Mouse (Mus musculus): ENCODE measurements at regions not wholly inside any gene's neighbourhood (a gene's known extent, or its start where the extent isn't known, plus 50 kb on each side); places are given as distances from the start of the nearest gene placed in this dataset.

DNA sequence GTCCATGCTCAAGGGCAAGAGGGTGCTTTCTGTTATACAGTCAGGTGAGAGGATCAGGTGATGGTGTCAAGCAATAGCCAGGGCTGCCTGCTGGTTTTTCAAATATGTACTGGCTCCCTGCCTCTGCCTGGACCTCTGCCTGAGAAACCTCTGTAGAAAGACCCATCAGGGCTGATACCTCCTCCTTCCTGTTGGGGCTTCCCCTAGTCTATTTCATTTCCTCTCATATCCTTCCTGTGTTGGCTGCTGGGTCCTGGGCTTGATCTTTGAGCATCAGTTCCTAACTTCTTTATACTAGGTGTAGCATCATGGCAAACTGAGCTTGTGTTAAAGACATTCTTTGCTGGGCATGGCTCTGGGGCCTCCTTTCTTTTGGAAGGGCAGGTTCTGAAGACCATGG is 89.5 kb downstream of the Tmem38b start:
- no peak for DNase-seq

- DNase-seq, result peak in 1 of 2 experiments; percentile 9
Measured at GRCm38 (mm10) chr4:53919188-53919587, 93.3 kb downstream of the Tmem38b start.

DNA sequence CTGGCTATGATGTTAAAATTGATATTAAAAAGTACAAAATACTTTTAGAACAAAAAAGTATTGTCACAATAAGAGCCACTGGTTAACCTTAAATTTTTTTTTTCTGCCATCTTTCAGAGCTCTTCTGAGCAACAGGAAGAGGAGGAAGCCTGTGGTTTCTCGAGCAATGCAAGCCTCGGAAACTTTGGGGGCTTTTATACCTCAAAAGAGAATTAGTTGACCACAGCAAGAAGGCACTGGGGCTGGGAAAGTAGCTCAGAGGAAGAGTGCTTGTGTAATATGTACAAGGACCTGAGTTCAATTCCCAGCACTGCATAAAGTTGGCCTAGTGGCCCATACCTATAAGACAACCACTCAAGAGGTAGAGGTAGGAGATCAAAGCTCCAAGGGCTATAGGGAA is 94.7 kb downstream of the Tmem38b start:
- no peak for DNase-seq

DNA sequence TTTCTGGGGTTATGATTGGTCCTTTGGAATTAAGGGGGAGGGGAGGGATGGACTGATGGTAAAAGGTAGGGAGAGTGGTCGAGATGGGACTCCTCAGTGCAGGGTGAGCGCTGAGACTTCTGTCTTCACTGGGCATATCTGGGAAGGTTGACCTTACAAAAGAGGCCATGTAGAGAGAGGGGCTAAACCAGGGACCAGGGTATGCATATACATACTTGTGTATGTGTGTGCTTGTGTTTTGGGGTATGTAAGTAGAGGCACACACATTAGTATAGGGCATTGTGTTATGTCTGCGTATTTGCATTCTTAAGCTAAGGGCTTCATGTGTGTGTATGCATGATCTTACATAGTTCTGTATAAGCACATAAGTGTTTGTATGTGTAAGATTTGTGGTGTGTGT is 105.2 kb downstream of the Tmem38b start:
- no peak for DNase-seq

DNA sequence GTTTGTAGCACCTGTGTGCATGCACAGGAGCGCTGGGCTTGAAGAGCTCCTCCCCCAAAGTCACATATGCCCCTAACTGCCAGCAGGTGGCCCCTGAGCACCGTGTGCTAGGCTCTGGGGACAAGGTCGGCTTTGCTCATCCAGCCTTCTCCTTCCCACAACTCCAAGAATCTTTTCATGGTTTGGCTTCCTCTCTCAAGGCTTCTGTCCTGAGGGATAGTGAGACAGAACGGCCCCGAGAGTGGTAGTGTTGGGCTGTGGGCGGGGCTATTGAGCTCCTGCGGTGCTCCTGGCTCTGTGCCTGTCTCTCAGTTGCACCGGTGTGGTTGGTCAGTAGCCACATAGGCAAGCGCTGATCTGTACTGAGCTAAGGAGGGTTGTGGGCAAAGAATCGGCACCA is 105.7 kb downstream of the Tmem38b start:
- peak; percentile 2 to 13 for DNase-seq

DNA sequence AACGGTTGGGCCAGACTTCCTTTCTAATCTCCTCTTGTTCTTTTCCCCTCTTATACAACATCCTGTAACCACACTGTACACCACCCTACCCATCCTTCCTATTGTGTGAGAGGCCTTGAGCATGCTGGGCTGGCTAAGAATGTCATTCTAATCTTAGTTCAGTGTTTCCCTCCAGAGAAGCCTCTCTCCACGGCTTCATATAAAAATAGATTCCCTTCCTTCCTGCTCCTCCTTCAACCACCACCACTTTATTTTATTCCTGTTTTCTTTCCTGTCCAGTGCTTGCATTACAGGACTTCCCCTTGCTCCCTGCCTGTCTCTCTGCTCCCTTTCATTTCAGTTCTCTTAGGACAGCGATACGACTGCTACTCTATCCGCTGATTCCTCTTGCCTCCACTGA is 109.5 kb downstream of the Tmem38b start:
- no peak for DNase-seq

DNA sequence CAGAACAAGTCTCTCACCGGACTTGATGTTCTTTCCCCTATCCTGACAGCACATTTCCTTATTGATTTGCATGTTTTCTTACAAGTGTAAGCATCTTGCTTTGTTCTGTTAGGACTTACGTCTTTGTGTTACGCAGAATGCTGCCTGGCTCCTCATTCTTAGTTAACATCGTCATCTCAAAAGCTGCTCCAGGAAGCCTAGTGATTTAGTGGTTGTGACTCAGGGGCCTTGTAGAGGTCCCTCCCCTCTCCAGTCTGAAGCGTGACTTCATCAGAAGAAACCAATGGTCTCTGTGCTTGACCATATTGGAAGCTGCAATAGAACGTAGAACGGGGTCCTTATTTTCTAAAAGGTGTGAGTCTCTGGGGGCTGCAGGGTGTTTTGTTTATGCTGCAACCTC is 122.9 kb downstream of the Tmem38b start:
- no peak for DNase-seq

- DNase-seq, result no peak
Measured at GRCm38 (mm10) chr4:53949164-53949563, 123.3 kb downstream of the Tmem38b start.

DNA sequence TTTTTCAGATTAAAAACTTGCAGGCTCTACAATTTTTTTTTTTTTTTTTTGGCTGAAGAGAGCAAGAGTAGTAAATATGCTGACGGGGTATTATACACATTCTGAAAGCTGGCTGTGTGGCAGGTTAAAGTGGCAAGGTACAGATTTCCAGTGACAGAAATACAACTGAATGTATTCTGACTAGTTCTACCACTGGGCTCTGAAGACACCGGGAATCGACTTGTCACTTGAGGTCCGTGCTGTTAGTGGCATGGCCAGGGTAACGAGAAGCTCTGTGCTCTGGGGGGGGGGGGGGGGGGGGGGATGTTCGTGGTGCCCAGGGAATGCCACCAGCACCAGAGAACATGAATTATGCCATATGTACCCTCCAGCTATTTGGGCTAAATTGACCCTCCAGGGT is 124.7 kb downstream of the Tmem38b start:
- DNase-seq, result no peak

DNA sequence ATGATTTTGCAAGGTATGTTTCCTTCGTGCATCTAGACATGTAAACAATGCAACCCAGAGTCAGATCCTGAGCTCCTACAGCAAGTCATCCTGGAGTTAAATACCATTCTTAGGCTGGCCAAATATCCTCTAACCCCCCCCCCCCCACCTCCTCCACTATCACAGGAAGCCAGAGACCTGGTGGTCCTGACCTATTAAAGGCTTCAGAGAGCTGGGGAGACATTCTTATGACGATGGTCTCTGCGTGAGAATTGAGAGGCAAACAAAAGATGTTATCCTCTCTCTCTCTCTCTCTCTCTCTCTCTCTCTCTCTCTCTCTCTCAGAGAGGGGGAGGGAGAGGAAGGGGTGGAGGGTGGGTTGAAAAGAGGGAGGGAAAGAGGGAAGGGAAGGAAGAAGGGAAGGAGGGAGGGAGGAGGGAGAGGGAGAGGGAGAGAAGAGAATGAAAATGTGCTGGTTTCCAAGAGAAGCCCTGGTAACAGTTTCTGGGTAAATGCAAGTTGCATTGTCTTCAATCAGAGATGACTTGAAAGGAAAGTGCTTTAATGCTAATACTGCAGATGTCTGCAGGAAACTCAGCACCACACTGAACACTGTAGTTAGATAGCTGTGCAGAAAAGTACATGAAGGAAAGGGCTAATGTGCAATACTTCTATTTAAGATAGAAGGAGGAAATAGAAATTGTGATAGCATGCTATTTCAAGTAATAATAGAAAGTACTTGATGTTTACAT is 125.3 kb downstream of the Tmem38b start:
- no peak for DNase-seq

DNA sequence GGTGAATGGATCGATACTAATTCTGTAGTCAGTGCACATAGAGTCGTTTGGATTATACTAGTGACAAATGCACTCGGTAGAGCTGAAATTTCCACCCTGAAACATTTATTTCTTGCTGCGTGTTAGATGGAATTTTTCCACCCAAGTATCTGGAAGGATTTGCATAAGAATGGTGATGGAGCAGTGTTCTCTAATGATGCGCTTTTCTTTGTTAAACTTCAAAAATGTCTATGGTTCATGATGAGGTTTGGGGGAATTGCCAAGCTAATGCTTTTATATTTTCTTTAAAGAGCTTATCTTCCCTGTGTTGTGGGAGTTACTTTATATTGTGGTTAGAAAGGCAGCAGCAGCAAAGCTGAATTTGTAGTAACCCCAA is 125.9 kb downstream of the Tmem38b start:
- DNase-seq, result no peak

- DNase-seq, result no peak
Measured at GRCm38 (mm10) chr4:53952288-53952687, 126.4 kb downstream of the Tmem38b start.

- DNase-seq, result no peak
Measured at GRCm38 (mm10) chr4:53962458-53962857, 136.6 kb downstream of the Tmem38b start.

DNA sequence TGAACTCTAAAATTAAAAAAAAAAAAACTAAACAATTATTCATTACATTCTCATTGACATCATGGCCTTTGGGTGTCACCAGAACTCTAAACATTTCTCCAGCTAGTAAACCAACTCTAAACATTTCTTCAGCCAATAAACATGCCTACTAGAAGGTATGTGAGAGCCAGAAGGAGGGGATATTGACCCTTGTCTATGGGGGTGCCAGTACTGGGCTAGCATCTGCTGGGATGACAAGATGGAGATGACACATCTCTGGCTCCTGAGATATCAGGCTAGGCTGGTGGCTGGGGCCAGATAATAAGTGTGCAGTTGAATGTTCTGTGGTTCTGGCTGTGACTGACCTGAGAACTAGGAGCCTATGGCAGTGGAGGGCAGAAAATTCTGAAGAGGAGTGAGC is 144.6 kb downstream of the Tmem38b start:
- no peak for DNase-seq

DNA sequence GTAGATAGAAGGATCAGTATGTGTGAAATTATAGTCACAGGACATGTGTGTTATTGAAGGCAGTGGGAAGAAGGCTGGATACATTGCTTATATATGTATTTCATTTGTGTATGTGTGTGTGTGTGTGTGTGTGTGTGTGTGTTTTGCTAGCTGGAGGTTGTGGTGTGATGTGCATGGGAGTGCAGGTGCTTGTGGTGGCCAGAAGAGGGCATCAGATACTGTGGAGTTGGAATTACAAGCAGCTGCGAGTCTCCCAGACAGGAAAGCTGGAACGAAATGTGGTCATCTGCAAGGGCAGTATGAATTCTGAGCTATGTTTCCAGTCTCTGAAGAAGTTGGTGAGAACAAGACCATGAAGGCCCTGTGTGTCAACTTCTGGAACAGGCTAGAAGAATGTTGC is 145.1 kb downstream of the Tmem38b start:
- DNase-seq, result no peak

GRCm38 (mm10) chr4:53976036-53976638 is 150.3 kb downstream of the Tmem38b start:
- no peak for DNase-seq

- DNase-seq, result no peak
Measured at GRCm38 (mm10) chr4:53986519-53987301, 160.9 kb downstream of the Tmem38b start.

DNA sequence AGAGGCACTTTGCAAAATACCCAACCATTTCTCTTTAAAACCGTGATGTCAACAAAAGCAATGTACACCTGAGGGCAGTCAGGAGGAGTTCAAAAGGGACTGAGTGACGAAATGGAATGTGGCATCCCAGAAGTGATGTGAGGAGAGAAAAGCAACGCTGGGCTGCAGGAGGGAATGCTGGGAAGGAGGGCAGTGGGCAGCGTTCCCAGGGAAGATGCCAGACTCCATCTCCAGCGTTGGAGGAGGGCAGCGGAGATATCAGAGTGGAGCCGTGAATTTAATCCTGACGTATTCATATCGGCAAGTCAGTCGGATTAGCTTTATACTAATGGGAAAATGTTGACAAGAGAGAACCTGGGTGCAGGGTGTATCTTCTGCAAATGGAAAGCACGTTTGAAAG is 161.7 kb downstream of the Tmem38b start:
- peak; percentile 12 to 20 for DNase-seq

DNA sequence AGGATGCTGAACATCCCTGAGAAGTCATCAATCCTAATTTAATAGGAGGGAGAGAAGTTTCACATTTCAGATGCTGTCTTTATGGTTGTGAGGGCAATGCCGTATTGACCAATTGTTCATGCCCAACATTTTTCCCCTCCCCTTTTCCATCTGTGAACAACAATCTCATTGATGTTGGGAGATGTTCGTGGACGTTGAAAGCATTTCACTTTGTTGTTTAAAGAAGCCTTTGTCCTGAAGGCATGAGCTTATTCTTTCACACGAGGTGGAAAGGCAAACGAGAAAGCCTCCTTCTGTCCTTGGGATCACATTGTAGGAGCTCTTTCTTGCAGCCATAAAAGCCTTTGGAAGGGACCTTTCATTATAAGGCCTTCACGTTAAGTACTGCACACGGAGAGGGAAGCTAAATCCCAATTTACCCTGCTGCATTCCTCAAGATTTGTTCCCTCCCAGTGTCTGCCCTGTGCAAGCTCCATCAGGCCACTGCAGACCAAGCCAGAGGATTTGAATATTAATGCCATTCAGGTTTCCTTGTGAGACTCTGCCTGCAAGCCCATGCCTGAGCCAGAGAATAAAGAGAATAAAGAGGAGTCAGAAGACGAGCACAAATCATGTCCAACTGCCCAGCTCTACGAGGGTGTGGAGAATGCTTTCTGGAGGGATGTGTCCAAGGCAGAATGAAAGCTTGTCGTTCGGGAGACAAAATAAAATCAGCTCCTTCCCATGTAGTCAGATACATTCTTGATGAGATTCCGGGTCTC is 195.4 kb downstream of the Tmem38b start:
- DNase-seq, result no peak

DNA sequence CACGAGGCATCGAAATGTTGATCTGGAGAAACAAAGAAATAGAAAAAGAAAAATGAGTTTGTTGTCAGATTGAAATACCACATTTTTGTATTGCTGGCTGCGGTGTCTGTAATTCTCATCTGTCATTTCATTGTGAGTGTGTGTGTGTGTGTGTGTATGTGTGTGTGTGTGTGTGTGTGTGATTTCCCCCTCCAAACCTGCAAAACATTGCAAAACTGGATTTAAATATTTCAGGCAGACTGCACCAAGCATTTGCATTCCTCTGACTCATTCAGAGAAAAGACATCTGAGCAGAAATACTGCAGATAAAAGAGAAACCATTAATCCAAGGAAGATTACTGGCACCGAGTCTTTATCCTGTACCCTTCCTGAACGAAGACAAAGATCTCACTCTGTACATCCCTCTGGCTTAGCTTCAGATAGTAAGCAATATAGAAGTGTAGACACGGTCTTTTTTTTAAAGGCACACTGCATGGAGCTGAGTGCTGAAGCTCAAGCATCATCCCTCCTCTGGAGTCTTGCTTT is 196.1 kb downstream of the Tmem38b start:
- DNase-seq, result no peak

GRCm38 (mm10) chr4:54026919-54027318 is 201.1 kb downstream of the Tmem38b start:
- no peak for DNase-seq

DNA sequence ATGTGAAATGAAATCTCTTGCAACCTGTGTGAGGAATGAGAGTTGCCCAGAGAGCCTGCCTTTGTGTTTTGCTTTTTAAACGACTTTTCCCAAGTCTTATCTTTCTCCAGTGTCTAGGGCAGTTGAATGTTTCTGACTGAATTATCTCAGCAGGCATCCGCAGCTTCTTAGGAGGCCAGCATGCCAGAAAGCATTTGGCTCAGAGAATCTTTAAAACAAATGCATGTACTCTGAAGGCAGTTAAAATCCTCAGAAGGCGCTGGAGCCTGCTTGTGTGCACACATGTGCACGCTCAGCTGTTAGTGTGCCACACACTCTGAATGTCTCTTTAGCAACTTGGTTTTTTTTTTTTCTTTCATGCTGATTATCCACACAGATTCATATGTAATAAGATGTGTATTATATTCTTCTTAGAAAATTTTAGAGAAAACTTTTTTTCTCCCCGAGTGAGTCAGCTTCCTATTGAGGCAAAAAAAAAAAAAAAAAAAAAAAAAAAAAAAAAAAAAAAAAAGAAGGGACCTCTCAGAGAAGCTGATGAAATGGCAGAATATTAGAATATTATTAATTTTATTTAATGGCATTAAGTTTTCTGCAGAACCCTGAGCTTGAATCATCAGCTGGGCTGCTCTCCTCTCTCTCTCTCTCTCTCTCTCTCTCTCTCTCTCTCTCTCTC is 201.9 kb downstream of the Tmem38b start:
- no peak for DNase-seq

Measured in cerebellum, adult 18-20 months (tissue).